ENCODE assay signal across 18 mouse cellular contexts in genomic region chr5:38090581-38090980, GRCm38 (mm10). TPM values are rescaled to one million over a fixed set of nuclear protein-coding genes. Genes with fewer than 3 reads are reported as not detected.
DNase-seq lines count a peak whose midpoint lies in the region; ATAC-seq and TF ChIP-seq lines count a peak whose summit lies in the region.
"Had no signal": no experiment of that assay in that cellular context is flagged by ENCODE, and none has a peak within 500 bp of the region (broad histone marks: within the 10 kb centered on the region; RNA-seq: fewer than 3 reads in every experiment).

No protein-coding gene starts in this region.

- no peak overlapping the region for H3K9ac ChIP-seq in forebrain, embryonic 13.5 days
- no peak overlapping the region for H3K9ac ChIP-seq in forebrain, embryonic 12.5 days
- no peak overlapping the region for H3K9ac ChIP-seq in hindbrain, postnatal 0 days (replicated peaks; ENCODE audit: low read length)
- H3K9ac ChIP-seq in hindbrain, embryonic 14.5 days, result no peak overlapping the region
- no peak overlapping the region for H3K9ac ChIP-seq in midbrain, embryonic 13.5 days (replicated peaks)
- H3K9ac ChIP-seq in midbrain, embryonic 14.5 days (replicated peaks; ENCODE audit: low read length), result no peak overlapping the region
- no peak overlapping the region for H3K9ac ChIP-seq in forebrain, postnatal 0 days
- H3K9ac ChIP-seq: heart, embryonic 13.5 days; hindbrain, embryonic 12.5 days; intestine, embryonic 15.5 days; liver, postnatal 0 days; neural tube, embryonic 12.5 days had no signal

- no peaks in the 10 kb centered on the region for H3K27me3 ChIP-seq in forebrain, embryonic 13.5 days
- H3K27me3 ChIP-seq in forebrain, embryonic 12.5 days, result peaks cover 11% of the 10 kb centered on the region; the same call in 1 of the 2 replicates
- no peaks in the 10 kb centered on the region for H3K27me3 ChIP-seq in hindbrain, postnatal 0 days (ENCODE audit: insufficient read depth, low read length)
- no peaks in the 10 kb centered on the region for H3K27me3 ChIP-seq in hindbrain, embryonic 14.5 days (ENCODE audit: control insufficient read depth, insufficient read depth, low read length)
- H3K27me3 ChIP-seq in midbrain, embryonic 13.5 days, result 0 out of 2 replicates have a peak, but pooled peaks cover 5% of the 10 kb centered on the region
- H3K27me3 ChIP-seq in midbrain, embryonic 14.5 days (ENCODE audit: control insufficient read depth, insufficient read depth, low read length), result 0 out of 2 replicates have a peak, but pooled peaks cover 4% of the 10 kb centered on the region
- no peaks in the 10 kb centered on the region for H3K27me3 ChIP-seq in forebrain, postnatal 0 days (ENCODE audit: insufficient read depth, low read length)
- H3K27me3 ChIP-seq: heart, embryonic 13.5 days; hindbrain, embryonic 12.5 days; intestine, embryonic 15.5 days; neural tube, embryonic 12.5 days had no signal

- no peak overlapping the region for H3K4me3 ChIP-seq in forebrain, embryonic 13.5 days
- H3K4me3 ChIP-seq in forebrain, embryonic 12.5 days (replicated peaks), result no peak overlapping the region
- no peak overlapping the region for H3K4me3 ChIP-seq in hindbrain, postnatal 0 days (ENCODE audit: low read length)
- no peak overlapping the region for H3K4me3 ChIP-seq in hindbrain, embryonic 14.5 days (replicated peaks; ENCODE audit: low read length)
- no peak overlapping the region for H3K4me3 ChIP-seq in midbrain, embryonic 13.5 days (replicated peaks)
- no peak overlapping the region for H3K4me3 ChIP-seq in midbrain, embryonic 14.5 days (replicated peaks; ENCODE audit: low read depth, low read length)
- no peak overlapping the region for H3K4me3 ChIP-seq in forebrain, postnatal 0 days (ENCODE audit: low read depth, low read length)
- H3K4me3 ChIP-seq: heart, embryonic 13.5 days; hindbrain, embryonic 12.5 days; intestine, embryonic 15.5 days; limb, embryonic 10.5 days; neural tube, embryonic 12.5 days had no signal

- peak; percentile 54; the same call in 1 of the 2 replicates for ATAC-seq in forebrain, embryonic 13.5 days
- no peak for ATAC-seq in forebrain, embryonic 12.5 days (ENCODE audit: low FRiP score)
- ATAC-seq in hindbrain, postnatal 0 days, result peak; percentile 18; the same call in 1 of the 2 replicates
- ATAC-seq in hindbrain, embryonic 14.5 days (ENCODE audit: low FRiP score), result no peak
- ATAC-seq in midbrain, embryonic 13.5 days, result 0 out of 2 replicates have a peak, but pooled peaks have one; percentile 21
- no peak for ATAC-seq in midbrain, embryonic 14.5 days (ENCODE audit: low FRiP score, low TSS enrichment)
- ATAC-seq in forebrain, postnatal 0 days, result peak; percentile 30
- ATAC-seq: liver, postnatal 0 days had no signal

- DNase-seq in hindbrain, postnatal 0 days (ENCODE audit: low spot score), result no peak
- DNase-seq in hindbrain, embryonic 14.5 days (ENCODE audit: low spot score), result no peak
- no peak for DNase-seq in midbrain, embryonic 14.5 days
- no peak for DNase-seq in forebrain, postnatal 0 days
- no peak for DNase-seq in cerebellum, adult 11-12 months
- DNase-seq: liver; liver, postnatal 0 days; right cerebral cortex, postnatal 25 days; spleen, adult 18-20 months; thymus, postnatal 36 days had no signal

- peaks cover 14% of the 10 kb centered on the region for H3K4me1 ChIP-seq in forebrain, embryonic 13.5 days
- H3K4me1 ChIP-seq in forebrain, embryonic 12.5 days, result peaks cover 15% of the 10 kb centered on the region
- no peaks in the 10 kb centered on the region for H3K4me1 ChIP-seq in hindbrain, postnatal 0 days (ENCODE audit: insufficient read depth, low read length)
- H3K4me1 ChIP-seq in hindbrain, embryonic 14.5 days (replicated peaks; ENCODE audit: control insufficient read depth, insufficient read depth, low read length), result 0 out of 2 replicates have a peak, but pooled peaks cover 3% of the 10 kb centered on the region
- H3K4me1 ChIP-seq in midbrain, embryonic 13.5 days (replicated peaks), result peaks cover 9% of the 10 kb centered on the region; the same call in 1 of the 2 replicates
- H3K4me1 ChIP-seq in midbrain, embryonic 14.5 days (ENCODE audit: control insufficient read depth, insufficient read depth, low read length), result no peaks in the 10 kb centered on the region
- H3K4me1 ChIP-seq in forebrain, postnatal 0 days (ENCODE audit: insufficient read depth), result no peaks in the 10 kb centered on the region

- H3K27ac ChIP-seq in forebrain, embryonic 13.5 days, result no peak overlapping the region
- no peak overlapping the region for H3K27ac ChIP-seq in forebrain, embryonic 12.5 days
- no peak overlapping the region for H3K27ac ChIP-seq in hindbrain, postnatal 0 days
- H3K27ac ChIP-seq in hindbrain, embryonic 14.5 days, result no peak overlapping the region
- H3K27ac ChIP-seq in midbrain, embryonic 13.5 days, result no peak overlapping the region; the same call in 1 of the 2 replicates
- H3K27ac ChIP-seq in midbrain, embryonic 14.5 days (replicated peaks; ENCODE audit: low read depth, low read length), result no peak overlapping the region
- H3K27ac ChIP-seq in forebrain, postnatal 0 days (ENCODE audit: low read depth, low read length), result no peak overlapping the region
- H3K27ac ChIP-seq: heart, embryonic 13.5 days; hindbrain, embryonic 12.5 days; intestine, embryonic 15.5 days; limb, embryonic 10.5 days; neural tube, embryonic 12.5 days had no signal

- H3K9me3 ChIP-seq in forebrain, embryonic 13.5 days (replicated peaks), result no peaks in the 10 kb centered on the region
- H3K9me3 ChIP-seq in forebrain, embryonic 12.5 days, result no peaks in the 10 kb centered on the region
- no peaks in the 10 kb centered on the region for H3K9me3 ChIP-seq in hindbrain, postnatal 0 days (ENCODE audit: low read length)
- H3K9me3 ChIP-seq in hindbrain, embryonic 14.5 days (ENCODE audit: control insufficient read depth, low read length), result no peaks in the 10 kb centered on the region
- no peaks in the 10 kb centered on the region for H3K9me3 ChIP-seq in midbrain, embryonic 13.5 days
- no peaks in the 10 kb centered on the region for H3K9me3 ChIP-seq in midbrain, embryonic 14.5 days (ENCODE audit: control insufficient read depth, low read length)
- H3K9me3 ChIP-seq in forebrain, postnatal 0 days (ENCODE audit: low read length), result no peaks in the 10 kb centered on the region
- H3K9me3 ChIP-seq: heart, embryonic 13.5 days; hindbrain, embryonic 12.5 days; intestine, embryonic 15.5 days; limb, embryonic 10.5 days; neural tube, embryonic 12.5 days had no signal

- 36% methylated on average over 3 of the region's 3 CpGs for WGBS in forebrain, embryonic 13.5 days
- 54% methylated on average over 3 of the region's 3 CpGs for WGBS in forebrain, embryonic 12.5 days
- WGBS in hindbrain, postnatal 0 days, result 31% methylated on average over 3 of the region's 3 CpGs
- WGBS in hindbrain, embryonic 14.5 days, result 43% methylated on average over 3 of the region's 3 CpGs
- 42% methylated on average over 3 of the region's 3 CpGs for WGBS in midbrain, embryonic 13.5 days
- 51% methylated on average over 3 of the region's 3 CpGs for WGBS in midbrain, embryonic 14.5 days
- 22% methylated on average over 3 of the region's 3 CpGs for WGBS in forebrain, postnatal 0 days

- no peak overlapping the region for H3K4me2 ChIP-seq in forebrain, embryonic 13.5 days
- H3K4me2 ChIP-seq in forebrain, embryonic 12.5 days, result no peak overlapping the region
- H3K4me2 ChIP-seq in hindbrain, postnatal 0 days (ENCODE audit: low read depth, low read length), result no peak overlapping the region
- H3K4me2 ChIP-seq in hindbrain, embryonic 14.5 days (replicated peaks), result no peak overlapping the region
- H3K4me2 ChIP-seq in midbrain, embryonic 13.5 days (replicated peaks), result no peak overlapping the region
- no peak overlapping the region for H3K4me2 ChIP-seq in midbrain, embryonic 14.5 days (ENCODE audit: low read length)
- H3K4me2 ChIP-seq in forebrain, postnatal 0 days (ENCODE audit: low read depth), result no peak overlapping the region
- H3K4me2 ChIP-seq: heart, embryonic 13.5 days; hindbrain, embryonic 12.5 days; intestine, embryonic 15.5 days; neural tube, embryonic 12.5 days had no signal

- no peak for TF ChIP-seq CTCF in hindbrain, postnatal 0 days (IDR thresholded peaks at IDR 0.05; ENCODE audit: low read depth)
- TF ChIP-seq CTCF in forebrain, postnatal 0 days (IDR thresholded peaks at IDR 0.05; ENCODE audit: low read depth), result no peak

- H3K36me3 ChIP-seq in forebrain, embryonic 13.5 days (ENCODE audit: poor library complexity, severe bottlenecking), result no peaks in the 10 kb centered on the region
- no peaks in the 10 kb centered on the region for H3K36me3 ChIP-seq in forebrain, embryonic 12.5 days (replicated peaks)
- no peaks in the 10 kb centered on the region for H3K36me3 ChIP-seq in hindbrain, postnatal 0 days (ENCODE audit: insufficient read depth, low read length)
- H3K36me3 ChIP-seq in hindbrain, embryonic 14.5 days (replicated peaks; ENCODE audit: control insufficient read depth, insufficient read depth), result no peaks in the 10 kb centered on the region
- H3K36me3 ChIP-seq in midbrain, embryonic 13.5 days, result no peaks in the 10 kb centered on the region
- no peaks in the 10 kb centered on the region for H3K36me3 ChIP-seq in midbrain, embryonic 14.5 days (ENCODE audit: control insufficient read depth, insufficient read depth, low read length)
- no peaks in the 10 kb centered on the region for H3K36me3 ChIP-seq in forebrain, postnatal 0 days (ENCODE audit: insufficient read depth)
- H3K36me3 ChIP-seq: heart, embryonic 13.5 days; hindbrain, embryonic 12.5 days; intestine, embryonic 15.5 days; limb, embryonic 10.5 days; neural tube, embryonic 12.5 days had no signal

RNA-seq across cellular contexts. Expression of gene Stx18, which starts 52.0 kb away (rescaled TPM):
- polyA plus RNA-seq in forebrain, embryonic 13.5 days (2015; fragmentation: Nextera tagmentation; extraction: Ambion mirVana), result 34.4 and 36.8 TPM in 2 replicates
- 35.6 and 41.6 TPM in 2 replicates for polyA plus RNA-seq in forebrain, embryonic 12.5 days (2016; fragmentation: Nextera tagmentation; extraction: Ambion mirVana)
- total RNA-seq in hindbrain, postnatal 0 days (2014; rRNA removed), result 15.6 and 25.2 TPM in 2 replicates
- polyA plus RNA-seq in hindbrain, postnatal 0 days (2015; fragmentation: Nextera tagmentation; extraction: Ambion mirVana), result 31.8 and 32.8 TPM in 2 replicates
- polyA plus RNA-seq in hindbrain, embryonic 14.5 days (2014; fragmentation: Nextera tagmentation; extraction: Ambion mirVana), result 35.1 and 38.5 TPM in 2 replicates
- 34.9 and 36.5 TPM in 2 replicates for polyA plus RNA-seq in midbrain, embryonic 13.5 days (2015; fragmentation: Nextera tagmentation; extraction: Ambion mirVana)
- polyA plus RNA-seq in midbrain, embryonic 14.5 days (2014; fragmentation: Nextera tagmentation; extraction: Ambion mirVana), result 29.5 and 33.2 TPM in 2 replicates
- total RNA-seq in forebrain, postnatal 0 days (2014; rRNA removed), result 23.9 and 26.5 TPM in 2 replicates
- polyA plus RNA-seq in forebrain, postnatal 0 days (2015; fragmentation: Nextera tagmentation; extraction: Ambion mirVana), result 28.3 and 30.3 TPM in 2 replicates

Comparison
In these comparisons a context has a peak if more than half of its experiments do, and no peak if none do; other contexts are left out.
1. ATAC-seq: peak in forebrain, embryonic 13.5 days (single experiment), hindbrain, postnatal 0 days (single experiment), midbrain, embryonic 13.5 days (single experiment) and forebrain, postnatal 0 days (single experiment); none in forebrain, embryonic 12.5 days (single experiment), hindbrain, embryonic 14.5 days (single experiment) and midbrain, embryonic 14.5 days (single experiment).